Mouse (Mus musculus) forebrain, embryonic 11.5 days (tissue): ENCODE data around the gene Mapk3. TPM values are rescaled to one million over a fixed set of nuclear protein-coding genes. Genes with fewer than 3 reads are reported as not detected.

Source experiments
- ATAC-seq: fragments of 200-750 bp; cut with Nextera tagmentation; replicated peaks from 2 replicates; pipeline ENCODE4 v1.8.0; 2017; ENCODE audit warnings: moderate TSS enrichment; ENCODE audit not compliant: low FRiP score
- DNase-seq: peaks from one replicate; pipeline ENCODE4 v3.0.0-alpha.2; 2017; ENCODE audit warnings: low spot score
- H3K27ac ChIP-seq: fragments of 300-500 bp; sonication (generic); 2 replicates; pipeline ENCODE4 v1.5.1; 2014; ENCODE audit warnings: low read depth, low read length
- H3K27me3 ChIP-seq: fragments of 300-500 bp; sonication (generic); 2 replicates; pipeline ENCODE4 v1.6.1; 2014; ENCODE audit warnings: mild to moderate bottlenecking, low read length, mixed read lengths; ENCODE audit not compliant: control insufficient read depth, insufficient read depth
- H3K36me3 ChIP-seq: fragments of 300-500 bp; sonication (generic); 2 replicates; pipeline ENCODE4 v1.6.1; 2014; ENCODE audit warnings: mild to moderate bottlenecking, low read length, moderate library complexity, mixed read lengths; ENCODE audit not compliant: control insufficient read depth, insufficient read depth
- H3K4me1 ChIP-seq: fragments of 300-500 bp; sonication (generic); replicated peaks from 2 replicates; pipeline ENCODE4 v1.6.1; 2014; ENCODE audit warnings: low read length, mixed read lengths; ENCODE audit not compliant: control insufficient read depth, insufficient read depth
- H3K4me2 ChIP-seq: fragments of 300-500 bp; sonication (generic); 2 replicates; pipeline ENCODE4 v1.6.1; 2014; ENCODE audit warnings: low read depth, mild to moderate bottlenecking, low read length, moderate library complexity, mixed read lengths; ENCODE audit not compliant: severe bottlenecking
- H3K4me3 ChIP-seq: fragments of 300-500 bp; sonication (generic); 2 replicates; pipeline ENCODE4 v1.5.1; 2014; ENCODE audit warnings: low read depth, low read length
- H3K9ac ChIP-seq: fragments of 300-500 bp; sonication (generic); 2 replicates; pipeline ENCODE4 v1.6.1; 2014; ENCODE audit warnings: low read length
- H3K9me3 ChIP-seq: fragments of 300-500 bp; sonication (generic); 2 replicates; pipeline ENCODE4 v1.6.1; 2016; ENCODE audit warnings: low read length, mixed read lengths; ENCODE audit not compliant: control insufficient read depth
- WGBS: fragments of 180-500 bp; shearing (Covaris S2); extraction: QIAGEN DNeasy Blood & Tissue Kit; methylation state at CpG from one replicate; pipeline ENCODE4 v1.1.7; 2014; 5-methylcytosine and 5-hydroxymethylcytosine counted together
- polyA plus RNA-seq: library from polyadenylated mRNA; unstranded; fragments of >200 nt; fragmentation: Nextera tagmentation; extraction: Ambion mirVana; gene quantifications from 2 replicates; pipeline ENCODE4 v1.2.1, GENCODE M21; 2014

Gene Mapk3
- polyA plus RNA-seq, 1 experiment from 2014 or later: 40.1 TPM

GRCm38 (mm10) chr7:126748824-126749223, 10.6 kb upstream of the Mapk3 start:
- ATAC-seq (no peak), DNase-seq (no peak)
- H3K36me3 ChIP-seq: no peaks in the 10 kb centered on the region
- H3K4me2 ChIP-seq: no peak overlapping the region
- H3K9me3 ChIP-seq: no peaks in the 10 kb centered on the region
- no peak overlapping the region for H3K27ac ChIP-seq
- H3K27me3 ChIP-seq: no peaks in the 10 kb centered on the region
- H3K4me3 ChIP-seq: no peak overlapping the region
- WGBS: 84% methylated on average over 7 of the region's 7 CpGs
- H3K4me1 ChIP-seq: no peaks in the 10 kb centered on the region
- H3K9ac ChIP-seq: no peak overlapping the region

- ATAC-seq: no peak
- no peaks in the 10 kb centered on the region for H3K36me3 ChIP-seq
- H3K9ac ChIP-seq: no peak overlapping the region
- no peak overlapping the region for H3K4me2 ChIP-seq
- no peak overlapping the region for H3K4me3 ChIP-seq
- H3K27ac ChIP-seq: no peak overlapping the region
- DNase-seq: no peak
- H3K27me3 ChIP-seq: no peaks in the 10 kb centered on the region
- WGBS: 94% methylated on average over 17 of the region's 17 CpGs
- H3K4me1 ChIP-seq: no peaks in the 10 kb centered on the region
- no peaks in the 10 kb centered on the region for H3K9me3 ChIP-seq
These were observed 9.6 kb upstream of the Mapk3 start for GRCm38 (mm10) chr7:126749582-126750343.

- Histone ChIP-seq H3K9me3 (no peaks in the 10 kb centered on the region), H3K36me3 (no peaks in the 10 kb centered on the region), H3K9ac (peak overlapping the region; percentile 45; the same call in 1 of the 2 replicates), H3K27me3 (no peaks in the 10 kb centered on the region), H3K27ac (no peak overlapping the region), H3K4me1 (no peaks in the 10 kb centered on the region), H3K4me2 (0 out of 2 replicates have a peak overlapping the region, but pooled peaks have one; percentile 11), H3K4me3 (no peak overlapping the region)
- DNase-seq (peak; percentile 89), ATAC-seq (peak; percentile 52; the same call in 1 of the 2 replicates)
- 1% methylated on average over 9 of the region's 9 CpGs for WGBS
These were observed 4.5 kb upstream of the Mapk3 start for GRCm38 (mm10) chr7:126754866-126755265.

- Histone ChIP-seq H3K9ac (no peak overlapping the region), H3K27ac (no peak overlapping the region), H3K27me3 (no peaks in the 10 kb centered on the region), H3K4me2 (no peak overlapping the region), H3K4me1 (peaks cover 4% of the 10 kb centered on the region; the same call in 1 of the 2 replicates), H3K4me3 (no peak overlapping the region), H3K36me3 (no peaks in the 10 kb centered on the region), H3K9me3 (no peaks in the 10 kb centered on the region)
- DNase-seq: no peak
- peak; percentile 3; the same call in 1 of the 2 replicates for ATAC-seq
- 61% methylated on average over 7 of the region's 7 CpGs for WGBS
These were observed 862 bp upstream of the Mapk3 start for GRCm38 (mm10) chr7:126758539-126758938.

- H3K9me3 ChIP-seq: no peaks in the 10 kb centered on the region
- H3K9ac ChIP-seq: peak overlapping the region; percentile 81
- H3K4me2 ChIP-seq: peak overlapping the region; percentile 91
- H3K27me3 ChIP-seq: no peaks in the 10 kb centered on the region
- ATAC-seq: peak; percentile 62
- no peak for DNase-seq
- H3K4me1 ChIP-seq: peaks cover 4% of the 10 kb centered on the region; the same call in 1 of the 2 replicates
- H3K27ac ChIP-seq: peak overlapping the region; percentile 48
- WGBS: under 1% methylated on average over 23 of the region's 24 CpGs
- no peaks in the 10 kb centered on the region for H3K36me3 ChIP-seq
- peak overlapping the region; percentile 73 for H3K4me3 ChIP-seq
These were observed 430 bp downstream of the Mapk3 start for GRCm38 (mm10) chr7:126759672-126760390.

GRCm38 (mm10) chr7:126760391-126760802, 996 bp downstream of the Mapk3 start:
- Histone ChIP-seq H3K9me3 (no peaks in the 10 kb centered on the region), H3K27me3 (no peaks in the 10 kb centered on the region), H3K4me3 (peak overlapping the region; percentile 73), H3K4me2 (peak overlapping the region; percentile 91), H3K4me1 (peaks cover 4% of the 10 kb centered on the region; the same call in 1 of the 2 replicates), H3K27ac (peak overlapping the region; percentile 48), H3K9ac (peak overlapping the region; percentile 81), H3K36me3 (no peaks in the 10 kb centered on the region)
- DNase-seq (no peak), ATAC-seq (no peak)
- 23% methylated on average over 3 of the region's 3 CpGs for WGBS

- H3K36me3 ChIP-seq: no peaks in the 10 kb centered on the region
- DNase-seq (no peak), ATAC-seq (no peak)
- 77% methylated on average over 4 of the region's 4 CpGs for WGBS
- peak overlapping the region; percentile 81 for H3K9ac ChIP-seq
- H3K4me2 ChIP-seq: peak overlapping the region; percentile 91; the same call in 1 of the 2 replicates
- peaks cover 4% of the 10 kb centered on the region; the same call in 1 of the 2 replicates for H3K4me1 ChIP-seq
- 0 out of 2 replicates have a peak overlapping the region, but pooled peaks have one; percentile 73 for H3K4me3 ChIP-seq
- H3K27ac ChIP-seq: peak overlapping the region; percentile 48; the same call in 1 of the 2 replicates
- H3K27me3 ChIP-seq: no peaks in the 10 kb centered on the region
- H3K9me3 ChIP-seq: no peaks in the 10 kb centered on the region
These were observed 1.6 kb downstream of the Mapk3 start for GRCm38 (mm10) chr7:126760956-126761355.

GRCm38 (mm10) chr7:126761529-126762067, 2.2 kb downstream of the Mapk3 start:
- H3K4me2 ChIP-seq: no peak overlapping the region
- no peak overlapping the region for H3K9ac ChIP-seq
- no peaks in the 10 kb centered on the region for H3K36me3 ChIP-seq
- no peaks in the 10 kb centered on the region for H3K9me3 ChIP-seq
- DNase-seq (no peak), ATAC-seq (no peak)
- no peaks in the 10 kb centered on the region for H3K27me3 ChIP-seq
- H3K4me1 ChIP-seq: peaks cover 4% of the 10 kb centered on the region; the same call in 1 of the 2 replicates
- H3K27ac ChIP-seq: no peak overlapping the region
- 85% methylated on average over 6 of the region's 6 CpGs for WGBS
- H3K4me3 ChIP-seq: no peak overlapping the region
